Mouse (Mus musculus) lung, postnatal 10 days (tissue): ENCODE data around the gene Pdss2.
A peak's percentile ranks its signal among the peaks of the same experiment; 100 is the strongest.

ENCODE experiments used
- DNase-seq: peaks from one replicate; pipeline ENCODE4 v3.0.0; 2021

Gene Pdss2

GRCm38 (mm10) chr10:43220910-43221625, at the start of gene Pdss2:
Pdss2 (plus strand) TSS chr10:43221486.
- DNase-seq = peak; percentile 99

GRCm38 (mm10) chr10:43172066-43172465, 49.2 kb upstream of the Pdss2 start:
- no peak for DNase-seq

GRCm38 (mm10) chr10:43172554-43172953, 48.7 kb upstream of the Pdss2 start:
- no peak for DNase-seq

- DNase-seq = peak; percentile 65
These were observed 48.0 kb upstream of the Pdss2 start for GRCm38 (mm10) chr10:43173141-43173827.

GRCm38 (mm10) chr10:43173828-43174325, 47.4 kb upstream of the Pdss2 start:
- no peak for DNase-seq

- peak; percentile 39 for DNase-seq
These were observed 46.7 kb upstream of the Pdss2 start, which contains the start of the genes Sobp and 9030612E09Rik for GRCm38 (mm10) chr10:43174326-43175155. Sobp (minus strand) TSS chr10:43174530. 9030612E09Rik (plus strand) TSS chr10:43174704.

- no peak for DNase-seq
These were observed 46.1 kb upstream of the Pdss2 start for GRCm38 (mm10) chr10:43175156-43175601.

- DNase-seq = no peak
These were observed 40.9 kb upstream of the Pdss2 start for GRCm38 (mm10) chr10:43180313-43180912.

GRCm38 (mm10) chr10:43200206-43200605, 21.1 kb upstream of the Pdss2 start:
- DNase-seq = no peak

- DNase-seq = no peak
These were observed 17.4 kb upstream of the Pdss2 start for GRCm38 (mm10) chr10:43203865-43204264.

- peak; percentile 43 for DNase-seq
These were observed 9.4 kb upstream of the Pdss2 start for GRCm38 (mm10) chr10:43211866-43212265.

GRCm38 (mm10) chr10:43217361-43217900, 3.9 kb upstream of the Pdss2 start:
- no peak for DNase-seq

GRCm38 (mm10) chr10:43220479-43220878, 807 bp upstream of the Pdss2 start:
- DNase-seq = no peak

- no peak for DNase-seq
These were observed 373 bp downstream of the Pdss2 start for GRCm38 (mm10) chr10:43221659-43222058.

GRCm38 (mm10) chr10:43223391-43223790, 2.1 kb downstream of the Pdss2 start:
- no peak for DNase-seq

GRCm38 (mm10) chr10:43226391-43226790, 5.1 kb downstream of the Pdss2 start:
- DNase-seq = no peak

GRCm38 (mm10) chr10:43229236-43229635, 8.0 kb downstream of the Pdss2 start:
- no peak for DNase-seq

GRCm38 (mm10) chr10:43234522-43234921, 13.2 kb downstream of the Pdss2 start:
- DNase-seq = no peak

GRCm38 (mm10) chr10:43235011-43235410, 13.7 kb downstream of the Pdss2 start:
- DNase-seq = no peak

GRCm38 (mm10) chr10:43235758-43236669, 14.7 kb downstream of the Pdss2 start:
- DNase-seq = no peak

- DNase-seq = no peak
These were observed 20.9 kb downstream of the Pdss2 start for GRCm38 (mm10) chr10:43242215-43242614.
